Mouse (Mus musculus): ENCODE data around the gene Cemip2.
A peak's percentile ranks its signal among the peaks of the same experiment; 100 is the strongest.

The Cemip2 gene

DNA sequence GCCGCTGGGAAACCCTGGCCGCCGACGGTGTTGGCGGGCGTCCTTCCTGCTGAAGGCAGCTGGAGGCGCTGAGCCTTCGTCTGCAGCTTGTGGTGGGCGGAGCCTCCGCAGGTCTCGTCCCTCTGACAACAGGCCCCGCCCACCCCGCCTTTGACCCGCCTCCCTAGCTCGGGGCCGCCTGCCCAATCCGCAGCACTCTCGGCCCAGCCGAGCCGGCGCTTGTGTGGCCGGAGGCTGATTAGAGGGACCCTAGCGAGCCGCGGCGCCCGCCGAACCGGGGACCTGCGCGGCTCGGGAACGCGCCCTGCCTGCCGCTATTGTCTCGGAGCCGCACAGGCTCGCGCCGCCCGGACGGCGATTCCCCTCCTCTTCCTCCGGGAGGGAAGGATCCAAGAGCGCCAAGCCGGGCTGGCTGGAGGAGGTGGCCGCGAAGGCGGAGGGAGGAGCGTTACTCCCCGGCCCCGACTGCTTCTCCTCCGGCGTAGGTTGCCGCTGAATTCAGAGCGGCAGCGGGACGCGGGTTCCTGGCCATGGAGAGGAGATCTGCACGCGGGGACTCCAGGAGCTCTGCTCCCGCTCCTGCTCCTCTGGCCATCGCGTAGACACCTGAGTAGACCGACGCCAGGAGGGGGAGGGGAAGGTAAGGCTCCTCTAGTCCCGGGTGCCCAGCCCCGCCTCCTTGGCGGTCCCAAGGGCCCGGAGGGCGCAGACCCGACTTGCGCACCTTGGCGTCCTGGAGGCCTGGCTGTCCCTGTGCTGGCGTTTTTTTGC, at the start of gene Cemip2:
Gene Cemip2 (plus strand): TSS at position 196 of the 771 bp plus-strand sequence.
- peak; percentile 81 for DNase-seq (ENCODE audit: low read depth)

DNA sequence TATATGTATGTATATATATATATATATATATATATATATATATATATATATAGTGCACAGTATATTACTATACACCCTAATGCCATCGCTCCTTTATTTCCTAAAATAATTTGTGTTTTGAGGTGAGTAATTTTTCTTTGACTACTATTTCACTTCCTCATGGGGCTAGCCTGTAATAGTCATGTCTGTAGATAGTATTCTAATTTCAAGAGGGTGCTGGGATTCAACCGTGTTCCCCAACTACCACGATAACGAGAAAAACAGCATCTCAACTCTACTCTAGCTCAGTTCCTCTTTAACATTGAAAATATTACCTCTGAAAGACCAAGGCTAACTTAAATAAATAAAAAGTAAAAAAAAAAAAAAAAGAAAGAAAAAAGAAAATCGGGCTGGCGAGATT, 49.8 kb upstream of the Cemip2 start:
- no peak for DNase-seq (ENCODE audit: low read depth)

DNA sequence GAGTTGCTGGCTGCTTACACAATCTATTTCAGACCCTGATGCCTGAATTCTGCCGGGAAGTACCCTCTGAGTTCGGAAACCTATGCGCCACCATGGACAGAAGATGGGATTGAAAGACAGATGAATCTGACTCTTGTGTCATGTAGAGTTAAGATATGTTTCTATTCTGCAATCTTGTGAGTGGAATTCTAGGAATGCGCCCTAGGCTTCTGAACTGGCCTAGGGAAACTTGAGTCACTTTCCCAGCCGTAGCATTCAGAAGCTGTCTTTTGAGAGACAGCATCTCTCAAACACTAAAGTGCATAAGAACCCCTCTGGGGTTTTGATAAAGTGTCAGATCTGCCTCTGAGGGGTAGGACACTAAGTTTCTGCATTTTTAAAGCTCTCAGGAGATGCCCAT, 46.3 kb upstream of the Cemip2 start:
- DNase-seq (ENCODE audit: low read depth): no peak

DNA sequence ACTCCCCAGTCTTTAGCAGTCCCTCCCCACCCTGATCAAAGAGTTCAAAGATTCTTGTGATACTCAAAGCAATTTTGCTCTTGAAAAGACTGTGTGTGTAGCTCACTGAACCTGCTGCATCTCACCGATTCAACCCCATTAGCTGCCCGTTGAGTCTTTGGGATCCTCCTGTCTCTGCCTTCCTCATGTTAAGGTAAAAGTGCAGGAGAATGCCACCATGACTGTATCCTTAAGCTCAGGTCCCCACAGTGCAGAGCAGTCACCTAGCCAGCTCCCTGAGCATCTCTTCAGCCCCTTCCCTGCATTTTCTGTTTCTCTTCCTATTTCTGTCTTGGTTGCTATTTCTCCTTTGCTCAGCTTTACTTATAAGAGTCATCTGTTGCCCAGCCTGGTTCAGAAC, 45.0 kb upstream of the Cemip2 start:
- DNase-seq (ENCODE audit: low read depth): no peak

DNA sequence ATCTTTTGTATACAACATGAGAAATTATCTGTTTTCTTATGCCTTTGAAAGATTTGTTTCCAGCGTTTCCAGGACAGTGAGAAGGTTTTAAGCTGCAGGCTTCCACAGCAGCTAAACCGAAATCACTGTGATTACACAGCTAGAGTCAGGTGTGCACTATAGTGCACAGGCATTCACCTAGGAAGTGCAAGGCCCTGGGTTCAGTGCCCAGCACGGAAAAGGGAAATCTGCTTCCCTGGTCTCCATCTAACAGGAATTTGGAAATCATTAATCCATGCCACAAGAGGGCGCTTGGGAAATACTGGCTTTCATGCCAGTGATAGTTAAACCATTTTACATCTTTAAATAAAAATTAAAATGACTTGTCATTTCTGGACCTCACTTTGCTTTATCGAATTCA, 44.0 kb upstream of the Cemip2 start:
- DNase-seq (ENCODE audit: low read depth): no peak

DNA sequence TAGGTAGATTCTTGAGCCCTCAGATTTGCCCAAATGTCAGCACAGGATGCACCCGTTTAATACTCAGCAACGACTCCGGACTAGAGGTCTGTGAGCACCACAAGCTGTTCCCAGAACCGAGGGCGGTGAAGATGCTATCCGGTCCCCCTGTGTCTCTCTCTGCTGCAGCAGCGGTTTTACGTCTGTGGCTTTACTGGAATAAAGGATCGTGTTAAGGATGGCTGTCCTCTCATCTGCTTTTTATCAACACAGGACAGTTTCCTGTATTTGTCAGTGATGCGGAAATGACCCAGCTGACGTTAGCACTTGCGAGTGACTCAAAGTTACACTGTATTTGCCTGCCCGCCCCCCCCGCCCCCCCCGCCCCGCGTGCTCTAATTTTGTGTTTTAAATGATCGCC, 40.7 kb upstream of the Cemip2 start:
- peak; percentile 36 for DNase-seq (ENCODE audit: low read depth)

DNA sequence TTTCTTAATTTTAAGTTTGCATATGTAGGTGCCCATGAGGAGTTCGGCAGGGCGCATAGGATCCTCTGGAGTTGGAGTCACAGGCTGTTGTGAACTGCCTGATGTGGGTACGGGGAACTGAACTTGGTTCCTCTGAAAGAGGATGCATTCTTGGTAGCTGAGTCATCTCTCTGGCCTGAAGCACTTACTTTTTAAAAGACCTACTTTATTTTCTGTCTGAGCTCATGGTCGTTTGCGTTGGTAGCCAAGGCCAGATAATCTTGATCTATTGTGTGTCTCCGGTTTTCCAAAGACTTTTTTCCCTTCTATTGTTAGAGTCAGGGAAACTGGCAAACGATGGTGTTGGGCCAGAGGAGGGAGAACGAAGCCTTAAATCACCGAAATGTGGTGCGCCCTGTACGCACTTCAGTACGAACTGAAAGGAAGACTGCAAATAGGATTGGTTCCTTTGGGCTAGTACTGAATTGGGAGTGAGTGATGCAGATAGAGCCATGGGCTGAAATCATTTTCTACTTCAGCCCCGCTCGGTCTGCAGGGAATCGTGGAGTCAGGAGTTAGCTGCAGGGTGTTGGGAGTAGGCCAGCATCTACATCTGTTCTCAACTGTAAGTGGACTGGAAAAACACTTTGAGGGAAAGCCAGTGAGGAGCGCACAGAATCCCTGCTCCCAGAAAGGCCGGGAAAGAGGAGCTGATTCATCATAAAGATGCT, 40.1 kb upstream of the Cemip2 start:
- peak; percentile 8 for DNase-seq (ENCODE audit: low read depth)

DNA sequence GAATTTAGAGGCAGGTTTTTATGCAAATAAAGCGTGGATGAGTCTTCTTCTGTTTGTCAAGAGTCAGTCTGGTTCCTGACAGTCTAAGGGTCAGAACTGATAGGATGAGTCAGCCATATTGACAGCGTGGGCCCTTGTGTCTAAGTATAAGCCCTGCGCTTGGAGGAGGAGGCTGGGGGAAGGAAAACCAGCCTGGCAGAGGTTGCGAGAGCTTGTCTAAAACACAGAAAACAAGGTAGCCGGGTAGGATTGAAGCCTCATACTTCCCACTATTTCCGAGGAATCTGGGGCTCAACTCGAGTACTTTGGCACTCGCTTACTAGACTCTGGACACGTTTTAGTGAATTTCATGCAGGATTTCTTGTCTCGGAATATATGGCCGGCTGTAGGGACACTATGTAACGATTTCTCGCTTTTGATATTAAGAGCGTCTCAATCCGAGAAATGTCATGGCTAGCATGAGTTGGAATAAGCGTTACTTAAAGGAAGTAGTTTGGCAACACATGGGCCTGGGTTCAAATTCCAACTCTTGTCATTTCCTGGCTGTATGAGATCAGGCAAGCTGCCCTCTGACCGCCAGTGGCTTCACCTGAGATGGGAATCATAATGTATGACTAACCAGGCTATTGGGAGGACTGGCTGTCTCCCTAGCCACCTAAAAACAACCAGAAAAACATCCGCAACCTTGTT, 39.4 kb upstream of the Cemip2 start:
- no peak for DNase-seq (ENCODE audit: low read depth)

DNA sequence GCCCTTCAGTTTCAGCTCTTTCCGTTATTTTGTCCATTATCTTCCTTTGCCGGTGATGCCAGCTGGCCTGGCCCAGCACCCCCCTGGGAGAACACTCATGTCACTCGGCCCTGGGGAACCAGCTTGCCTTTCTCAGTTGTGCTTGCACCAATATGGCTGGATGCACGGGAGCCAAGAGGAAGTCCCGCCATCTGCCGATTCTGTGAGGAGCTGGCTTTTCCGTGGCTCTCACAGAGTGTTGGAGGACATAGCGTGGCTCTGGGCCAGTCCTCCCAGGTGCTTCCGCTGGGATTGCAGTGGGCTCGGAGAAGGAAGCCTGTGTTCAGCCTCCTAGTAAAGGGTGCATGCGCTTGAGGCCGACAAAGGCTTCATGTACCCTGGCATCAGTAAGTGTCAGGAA, 36.0 kb upstream of the Cemip2 start:
- no peak for DNase-seq (ENCODE audit: low read depth)

DNA sequence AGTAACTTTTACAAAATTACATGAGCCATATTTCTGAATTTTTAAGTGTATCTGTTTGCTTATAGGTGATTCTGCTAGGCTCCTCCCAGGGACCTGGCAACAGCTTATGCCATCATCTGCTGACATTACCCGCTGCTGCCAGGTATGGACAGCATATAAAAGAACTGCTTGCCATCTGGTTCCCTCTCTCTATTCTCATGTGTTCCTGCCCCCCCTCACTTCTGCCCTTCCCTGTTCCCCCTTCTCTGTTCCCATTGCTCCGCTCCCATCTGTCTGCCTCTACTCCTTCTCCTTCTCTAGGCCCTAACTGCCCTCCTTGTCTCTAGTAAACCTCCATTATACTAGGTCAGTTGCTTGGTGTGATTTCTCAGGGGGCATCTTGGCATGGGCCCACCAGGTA, 32.6 kb upstream of the Cemip2 start:
- no peak for DNase-seq (ENCODE audit: low read depth)

DNA sequence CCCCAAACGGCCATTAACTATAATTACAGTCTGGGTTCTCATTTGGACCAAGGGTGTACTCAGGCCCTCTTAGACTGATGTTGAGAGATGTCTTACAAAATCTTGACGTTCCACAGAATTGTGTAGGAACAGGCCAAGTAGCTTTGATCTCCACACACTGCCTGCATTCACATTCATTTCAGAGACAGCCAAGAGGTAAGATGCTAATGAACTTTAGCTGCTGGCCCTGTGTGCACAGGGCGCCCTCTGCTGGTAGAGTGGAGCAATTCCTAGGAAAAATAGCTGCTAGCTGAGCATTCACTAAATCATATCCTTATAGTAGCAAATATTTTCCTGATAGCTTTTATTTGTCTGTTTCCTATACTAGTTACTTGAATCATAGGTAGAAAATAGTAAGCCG, 30.8 kb upstream of the Cemip2 start:
- peak; percentile 37 for DNase-seq (ENCODE audit: low read depth)

DNA sequence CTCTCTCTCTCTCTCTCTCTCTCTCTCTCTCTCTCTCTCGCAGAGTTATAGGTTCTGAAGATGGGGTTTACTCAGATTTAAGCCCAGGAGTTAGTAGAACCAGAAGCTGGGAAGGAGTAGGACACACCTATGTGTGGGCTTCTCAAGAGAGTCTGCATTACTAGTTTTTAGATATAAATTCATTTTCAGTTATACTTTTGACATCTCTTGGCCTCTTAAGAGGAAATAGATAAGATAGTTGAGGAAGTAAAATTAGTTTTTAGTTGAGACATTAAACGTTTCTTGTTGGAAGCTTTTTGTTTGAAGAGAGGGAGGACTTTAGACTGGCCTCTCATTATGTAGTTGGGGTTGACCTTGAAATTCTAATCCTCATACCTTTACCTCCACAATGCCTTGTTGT, 28.0 kb upstream of the Cemip2 start:
- no peak for DNase-seq (ENCODE audit: low read depth)

DNA sequence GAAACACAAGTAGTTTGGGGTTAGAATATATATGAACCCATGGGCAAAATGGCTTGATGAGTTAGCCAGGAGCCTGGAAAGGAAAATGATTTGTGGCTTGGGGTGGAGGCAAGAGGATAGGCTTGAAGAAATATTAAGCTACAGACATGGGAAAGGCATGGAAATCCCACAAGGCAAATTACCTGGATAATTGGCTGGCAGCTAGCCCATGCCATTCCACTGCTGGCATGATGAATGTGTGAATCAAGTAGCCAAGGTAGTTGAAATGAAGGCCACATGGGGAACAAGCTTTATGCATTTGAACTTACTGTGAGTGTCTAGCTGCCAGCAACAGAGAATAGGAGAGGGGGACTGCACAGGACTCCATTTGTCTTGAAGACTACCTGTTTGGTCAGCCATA, 16.5 kb upstream of the Cemip2 start:
- no peak for DNase-seq (ENCODE audit: low read depth)

DNA sequence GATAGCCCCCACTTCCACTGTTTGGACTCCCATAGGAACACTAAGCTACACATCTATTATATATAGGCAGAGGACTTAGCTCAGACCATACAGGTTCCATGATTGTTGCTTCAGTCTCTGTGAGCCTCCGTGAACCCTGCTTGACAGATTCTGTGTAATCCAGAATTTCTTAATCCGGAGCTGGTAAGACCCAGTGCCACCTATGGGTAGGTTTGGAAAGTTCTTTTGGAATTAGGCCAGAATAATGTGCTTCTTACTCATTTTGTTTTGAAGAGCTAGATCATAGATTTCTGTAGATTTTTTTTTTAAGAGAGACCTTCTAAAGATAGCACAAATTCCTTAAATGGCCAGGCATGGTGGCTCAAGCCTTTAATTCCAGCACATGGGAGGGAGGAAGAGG, 14.1 kb upstream of the Cemip2 start:
- no peak for DNase-seq (ENCODE audit: low read depth)

DNA sequence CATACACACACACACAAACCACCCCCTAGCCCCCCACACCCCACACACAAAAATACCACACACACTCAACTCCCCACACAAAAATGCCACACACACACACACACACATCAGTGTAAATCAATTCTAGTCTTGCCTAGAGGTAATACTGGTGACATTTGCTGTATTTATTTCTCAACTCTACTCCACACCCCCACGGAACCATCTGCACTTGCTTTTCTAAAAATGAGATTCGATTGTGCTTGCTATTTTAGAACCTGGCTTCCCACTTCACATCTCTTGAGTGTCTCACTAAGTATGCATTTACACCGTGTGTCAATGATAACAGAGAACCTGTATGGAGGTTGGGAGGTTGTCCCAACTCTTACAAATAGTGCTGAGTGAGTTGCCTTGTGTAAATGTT, 13.4 kb upstream of the Cemip2 start:
- no peak for DNase-seq (ENCODE audit: low read depth)

DNA sequence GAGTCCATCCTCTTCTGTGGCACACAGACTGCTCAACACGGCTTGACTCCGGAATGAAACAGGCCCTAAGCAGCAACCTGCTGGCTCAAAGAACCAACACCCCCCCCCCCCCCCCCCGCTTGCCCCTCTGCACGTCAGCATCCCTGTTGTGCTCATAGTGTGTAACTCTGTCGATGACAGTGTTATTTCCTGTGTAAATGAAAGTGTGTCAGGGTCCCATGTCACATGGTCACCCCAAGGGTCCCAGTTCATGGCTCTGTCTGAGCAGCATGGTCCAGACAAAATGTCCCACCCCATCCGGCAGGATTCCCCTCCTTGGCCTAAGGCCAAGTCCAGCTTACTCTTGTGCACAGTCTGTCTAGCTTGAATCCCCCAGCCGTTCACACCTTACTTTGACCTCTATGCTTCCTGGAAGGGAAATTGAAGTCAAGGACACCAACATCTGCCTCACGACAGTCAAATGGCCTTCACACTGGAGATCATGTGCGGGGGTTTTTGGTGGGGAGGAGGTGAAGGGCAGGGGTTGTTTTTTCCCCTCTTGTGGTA, 10.6 kb upstream of the Cemip2 start:
- no peak for DNase-seq (ENCODE audit: low read depth)

DNA sequence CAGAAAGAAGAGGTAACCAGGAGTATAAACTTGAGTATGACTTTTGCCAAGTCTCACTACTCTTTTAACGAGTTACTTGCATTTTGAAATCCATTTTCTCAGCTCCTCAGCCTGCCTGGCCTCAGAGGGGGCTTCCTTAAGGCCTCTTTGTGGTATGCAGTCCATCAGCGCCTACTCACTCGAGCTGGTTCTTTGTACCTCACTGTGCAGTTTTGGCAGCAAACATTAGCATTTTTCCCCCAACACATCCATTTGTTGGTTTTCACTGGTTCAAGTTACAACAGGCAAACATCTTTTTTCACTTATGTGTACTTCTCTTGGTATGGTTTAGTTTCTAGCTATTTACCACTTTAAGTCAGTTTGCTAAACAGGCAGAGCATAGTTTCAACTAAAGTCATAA, 8.3 kb upstream of the Cemip2 start:
- DNase-seq (ENCODE audit: low read depth): no peak

DNA sequence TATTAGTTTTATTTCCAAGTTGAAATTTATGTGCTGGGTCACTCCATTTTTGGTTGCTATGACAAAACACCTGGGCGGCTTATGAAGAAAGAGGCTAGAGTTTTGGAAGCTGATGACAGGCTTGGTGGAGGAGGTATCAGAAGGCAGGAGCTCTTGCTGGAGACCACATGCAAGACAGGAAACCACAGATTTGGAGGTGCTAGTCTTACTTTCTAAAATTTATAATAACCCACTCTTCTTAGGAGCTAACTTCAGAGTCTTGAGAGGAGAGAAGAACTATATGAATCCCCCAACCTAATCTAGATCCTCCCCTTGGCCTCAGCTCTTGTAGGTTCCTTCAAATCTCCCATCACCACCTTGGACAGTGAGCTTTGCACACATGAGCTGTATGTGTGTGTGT, 6.6 kb upstream of the Cemip2 start:
- no peak for DNase-seq (ENCODE audit: low read depth)

DNA sequence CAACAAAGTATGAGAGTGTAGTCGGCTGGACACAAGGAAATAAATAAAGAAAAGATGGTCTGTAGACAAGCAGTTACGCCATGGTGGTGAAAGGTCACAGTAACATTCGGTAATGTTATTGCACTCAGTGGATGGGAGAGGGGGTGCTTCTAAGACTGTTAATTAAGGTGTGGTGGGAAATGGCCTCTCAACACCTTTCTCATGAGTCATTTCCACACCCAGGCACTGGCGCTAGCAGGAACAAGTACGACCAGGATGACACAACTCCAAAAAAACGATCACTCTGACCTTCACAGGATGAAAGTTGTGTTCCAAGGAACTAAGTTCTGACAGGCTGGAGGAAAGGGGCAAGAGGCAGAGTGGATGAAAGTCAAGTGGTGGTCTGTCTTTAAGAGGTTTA, 4.5 kb upstream of the Cemip2 start:
- no peak for DNase-seq (ENCODE audit: low read depth)

DNA sequence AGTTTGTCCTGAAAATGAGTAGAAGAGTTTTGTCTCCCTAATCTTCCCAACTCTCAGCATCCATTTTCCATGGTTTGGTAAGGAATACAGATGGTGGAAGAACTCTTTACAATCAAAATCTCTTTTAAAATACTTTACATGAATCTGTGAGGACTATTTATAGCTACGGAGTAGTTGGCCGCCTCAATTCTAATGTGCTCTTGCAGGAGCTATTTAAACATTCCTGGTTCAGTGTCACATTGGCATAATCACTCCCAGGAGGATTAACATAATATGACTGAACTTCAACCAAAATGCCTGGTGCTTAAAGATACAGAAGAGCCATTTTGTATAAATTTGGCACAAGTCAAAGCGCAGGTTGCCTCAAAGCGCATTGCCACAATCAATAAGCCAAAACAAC, 2.5 kb upstream of the Cemip2 start:
- no peak for DNase-seq (ENCODE audit: low read depth)

DNA sequence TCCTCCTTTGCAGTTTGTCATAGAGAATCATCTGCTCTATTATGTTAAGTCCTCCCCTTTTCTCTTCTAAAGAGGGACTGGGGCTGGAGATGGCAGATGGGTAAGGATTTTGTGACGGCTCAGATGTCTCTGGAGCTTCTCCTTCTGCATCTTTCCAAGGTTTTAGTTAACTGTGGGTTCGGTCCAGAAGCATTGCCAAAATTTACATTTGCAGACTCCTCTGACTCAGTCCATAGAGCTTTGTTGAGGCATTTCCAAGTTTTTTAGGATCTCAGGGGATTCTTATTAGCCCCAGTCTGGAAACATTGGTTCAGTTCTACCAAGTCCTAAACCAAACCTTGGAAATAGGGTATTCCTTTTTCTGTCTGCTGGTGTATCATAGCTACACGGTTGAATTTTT, 1.5 kb upstream of the Cemip2 start:
- DNase-seq (ENCODE audit: low read depth): no peak

DNA sequence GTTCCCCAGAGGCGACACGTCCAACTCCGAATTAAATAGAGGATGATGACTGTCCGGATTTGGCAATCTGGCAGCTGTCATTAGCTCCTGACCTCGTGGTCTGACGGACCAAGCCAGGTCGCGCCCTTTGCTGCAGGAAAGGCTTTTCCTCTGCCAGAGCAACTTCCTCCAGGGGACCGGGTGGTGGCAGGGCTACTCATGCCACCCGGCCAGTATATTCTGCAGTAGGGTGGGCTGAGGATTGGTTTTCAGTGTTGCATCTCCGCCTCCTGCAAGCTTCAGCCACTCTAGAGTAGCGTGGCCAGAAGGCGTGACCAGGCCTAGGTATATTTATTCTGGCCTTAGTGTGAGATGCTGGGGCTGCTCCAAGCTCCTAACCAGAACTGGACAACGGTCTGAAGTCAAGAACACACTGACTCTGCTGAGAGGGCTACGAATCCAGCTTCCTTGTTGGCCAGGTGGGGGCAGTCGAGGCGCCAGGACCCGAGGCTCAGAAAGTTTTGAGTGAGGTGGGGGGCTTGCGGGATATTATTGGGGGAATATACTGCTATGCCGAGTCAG, 891 bp upstream of the Cemip2 start:
- DNase-seq (ENCODE audit: low read depth): no peak

DNA sequence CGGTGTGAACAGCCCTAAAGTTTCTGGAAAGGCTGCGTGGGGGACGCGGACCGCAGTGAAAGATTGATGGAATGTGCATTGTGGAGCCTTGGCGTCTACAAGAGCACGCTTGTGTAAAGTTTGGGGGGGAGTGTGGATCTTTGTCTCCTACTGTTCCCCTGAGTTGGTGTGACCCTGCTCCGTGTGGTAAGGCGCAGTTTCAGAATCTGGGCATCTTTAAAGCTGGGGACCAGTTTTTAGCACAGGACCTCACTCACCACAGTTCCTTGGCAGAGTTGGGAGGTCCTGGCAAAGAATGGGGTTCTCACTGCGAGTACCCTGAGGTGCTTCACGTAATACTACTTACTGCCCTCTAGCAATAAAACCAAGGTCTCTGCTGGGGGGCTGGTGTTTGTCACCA, 964 bp downstream of the Cemip2 start:
- DNase-seq (ENCODE audit: low read depth): no peak

All from c-Kit-positive CD71-positive TER-119-negative erythroid progenitor cells, embryonic 14.5 days (primary cell).